Mouse (Mus musculus) hindbrain, embryonic 16.5 days (tissue): ENCODE results near the gene Rptor. TPM values are rescaled to one million over a fixed set of nuclear protein-coding genes. Genes with fewer than 3 reads are reported as not detected.

ENCODE experiments used
- ATAC-seq: fragments of 200-750 bp; cut with Nextera tagmentation; 2 replicates; pipeline ENCODE4 v1.8.0; 2017; ENCODE audit warnings: moderate TSS enrichment, moderate library complexity
- H3K27ac ChIP-seq: fragments of 300-500 bp; sonication (generic); 2 replicates; pipeline ENCODE4 v1.5.1; 2014; ENCODE audit warnings: low read depth, mild to moderate bottlenecking, control low read depth, low read length, moderate library complexity
- H3K27me3 ChIP-seq: fragments of 300-500 bp; sonication (generic); replicated peaks from 2 replicates; pipeline ENCODE4 v1.6.1; 2014; ENCODE audit warnings: low read length; ENCODE audit not compliant: control insufficient read depth, insufficient read depth
- H3K36me3 ChIP-seq: fragments of 300-500 bp; sonication (generic); 2 replicates; pipeline ENCODE4 v1.6.1; 2014; ENCODE audit warnings: mild to moderate bottlenecking, low read length, moderate library complexity, mixed read lengths; ENCODE audit not compliant: control insufficient read depth, insufficient read depth
- H3K4me1 ChIP-seq: fragments of 300-500 bp; sonication (generic); 2 replicates; pipeline ENCODE4 v1.6.1; 2014; ENCODE audit warnings: low read depth, low read length; ENCODE audit not compliant: control insufficient read depth, insufficient read depth
- H3K4me2 ChIP-seq: fragments of 300-500 bp; sonication (generic); 2 replicates; pipeline ENCODE4 v1.6.1; 2014; ENCODE audit warnings: mild to moderate bottlenecking, low read length, control low read depth, moderate library complexity
- H3K4me3 ChIP-seq: fragments of 300-500 bp; sonication (generic); 2 replicates; pipeline ENCODE4 v1.5.1; 2014; ENCODE audit warnings: mild to moderate bottlenecking, low read length, control low read depth, moderate library complexity
- H3K9ac ChIP-seq: fragments of 300-500 bp; sonication (generic); 2 replicates; pipeline ENCODE4 v1.6.1; 2014; ENCODE audit warnings: low read depth, mild to moderate bottlenecking, control low read depth, low read length, moderate library complexity
- H3K9me3 ChIP-seq: fragments of 300-500 bp; sonication (generic); 2 replicates; pipeline ENCODE4 v1.6.1; 2014; ENCODE audit warnings: mild to moderate bottlenecking, low read length, moderate library complexity; ENCODE audit not compliant: control insufficient read depth
- WGBS: fragments of 180-500 bp; shearing (Covaris S2); extraction: QIAGEN DNeasy Blood & Tissue Kit; methylation state at CpG from one replicate; pipeline ENCODE4 v1.1.7; 2014; 5-methylcytosine and 5-hydroxymethylcytosine counted together
- polyA plus RNA-seq: library from polyadenylated mRNA; unstranded; fragments of >200 nt; fragmentation: Nextera tagmentation; extraction: Ambion mirVana; gene quantifications from 2 replicates; pipeline ENCODE4 v1.2.1, GENCODE M21; 2015

Gene Rptor
- polyA plus RNA-seq, 1 experiment from 2014 or later, result 8.5 TPM

DNA sequence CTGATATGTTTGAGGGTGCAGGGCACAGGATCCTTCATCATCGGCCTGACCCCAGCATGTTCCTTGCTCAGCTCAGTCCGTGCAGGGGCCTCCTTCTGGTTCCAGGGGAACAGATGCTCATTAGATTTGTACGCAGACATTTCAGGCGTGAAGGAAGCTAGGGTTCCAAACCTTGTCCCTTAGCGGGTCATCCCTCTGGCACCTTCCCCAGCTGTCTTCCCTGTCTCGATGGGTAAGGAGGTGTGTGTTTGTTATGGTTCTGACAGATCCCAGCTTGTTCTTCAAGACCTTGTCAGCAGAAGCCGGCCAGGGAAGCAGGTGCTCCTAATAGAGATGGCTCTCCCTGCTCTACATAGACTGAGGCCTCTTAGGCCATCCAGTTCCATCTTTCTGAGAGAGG is 37.7 kb upstream of the Rptor start:
- no peak overlapping the region for H3K9ac ChIP-seq
- 0 out of 2 replicates have a peak overlapping the region, but pooled peaks have one; percentile 24 for H3K27ac ChIP-seq
- H3K9me3 ChIP-seq, result no peaks in the 10 kb centered on the region
- no peaks in the 10 kb centered on the region for H3K36me3 ChIP-seq
- no peak overlapping the region for H3K4me3 ChIP-seq
- H3K27me3 ChIP-seq, result no peaks in the 10 kb centered on the region; the same call in 1 of the 2 replicates
- H3K4me1 ChIP-seq, result 0 out of 2 replicates have a peak, but pooled peaks cover 5% of the 10 kb centered on the region
- no peak for ATAC-seq
- 44% methylated on average over 7 of the region's 7 CpGs for WGBS
- no peak overlapping the region for H3K4me2 ChIP-seq

DNA sequence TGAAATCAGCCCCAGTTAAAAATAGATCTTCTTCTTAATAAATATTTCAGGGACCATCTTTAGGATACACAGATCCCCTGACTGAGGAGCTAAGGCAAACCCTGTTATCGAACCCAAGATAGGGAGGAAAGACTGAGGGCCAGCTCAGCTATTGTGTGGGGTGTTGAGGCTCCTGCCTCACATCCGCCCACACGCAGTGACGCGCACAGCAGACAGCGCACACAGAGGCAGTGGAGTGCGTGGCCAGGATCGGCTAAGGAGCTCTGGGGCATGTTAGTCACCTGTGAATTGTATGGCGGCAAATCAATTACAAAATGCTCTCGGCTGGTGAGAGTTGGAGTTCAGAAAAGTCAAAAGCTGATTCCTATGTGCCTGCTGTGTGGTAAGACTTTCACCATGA is 37.0 kb upstream of the Rptor start:
- 0 out of 2 replicates have a peak, but pooled peaks cover 5% of the 10 kb centered on the region for H3K4me1 ChIP-seq
- H3K27ac ChIP-seq, result no peak overlapping the region
- 0 out of 2 replicates have a peak, but pooled peaks have one; percentile 58 for ATAC-seq
- H3K9me3 ChIP-seq, result no peaks in the 10 kb centered on the region
- H3K27me3 ChIP-seq, result no peaks in the 10 kb centered on the region; the same call in 1 of the 2 replicates
- peak overlapping the region; percentile 26; the same call in 1 of the 2 replicates for H3K4me2 ChIP-seq
- H3K4me3 ChIP-seq, result no peak overlapping the region
- H3K9ac ChIP-seq, result no peak overlapping the region; the same call in 1 of the 2 replicates
- WGBS, result 28% methylated on average over 10 of the region's 10 CpGs
- no peaks in the 10 kb centered on the region for H3K36me3 ChIP-seq

DNA sequence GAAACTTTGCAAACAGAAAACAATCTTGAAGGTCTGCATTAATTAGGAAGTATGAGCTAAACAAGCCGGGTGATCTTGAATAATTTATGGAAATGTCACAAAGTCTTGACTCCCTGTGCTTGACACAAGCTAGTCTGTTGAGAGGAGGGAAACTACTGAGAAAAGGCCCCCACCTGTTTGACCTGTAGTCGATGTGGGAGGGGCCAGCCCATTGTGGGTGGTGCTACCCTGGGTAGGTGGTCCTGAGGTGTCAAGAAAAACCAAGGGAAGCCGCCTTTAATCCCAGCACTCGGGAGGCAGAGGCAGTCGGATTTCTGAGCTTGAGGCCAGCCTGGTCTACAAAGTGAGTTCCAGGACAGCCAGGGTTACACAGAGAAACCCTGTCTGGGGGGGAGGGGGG is 36.5 kb upstream of the Rptor start:
- 0 out of 2 replicates have a peak, but pooled peaks cover 5% of the 10 kb centered on the region for H3K4me1 ChIP-seq
- H3K4me2 ChIP-seq, result no peak overlapping the region
- no peaks in the 10 kb centered on the region for H3K9me3 ChIP-seq
- 65% methylated on average over 5 of the region's 5 CpGs for WGBS
- ATAC-seq, result no peak
- no peak overlapping the region for H3K4me3 ChIP-seq
- no peaks in the 10 kb centered on the region; the same call in 1 of the 2 replicates for H3K27me3 ChIP-seq
- H3K36me3 ChIP-seq, result no peaks in the 10 kb centered on the region
- no peak overlapping the region for H3K9ac ChIP-seq
- no peak overlapping the region for H3K27ac ChIP-seq

GRCm38 (mm10) chr11:119572316-119573010 is 30.2 kb upstream of the Rptor start:
- 40% methylated on average over 15 of the region's 15 CpGs for WGBS
- Histone ChIP-seq H3K4me1 (peaks cover 7% of the 10 kb centered on the region; the same call in 1 of the 2 replicates), H3K9ac (peak overlapping the region; percentile 20; the same call in 1 of the 2 replicates), H3K9me3 (no peaks in the 10 kb centered on the region), H3K27me3 (no peaks in the 10 kb centered on the region), H3K36me3 (no peaks in the 10 kb centered on the region), H3K4me3 (no peak overlapping the region), H3K4me2 (no peak overlapping the region), H3K27ac (no peak overlapping the region)
- ATAC-seq, result no peak

DNA sequence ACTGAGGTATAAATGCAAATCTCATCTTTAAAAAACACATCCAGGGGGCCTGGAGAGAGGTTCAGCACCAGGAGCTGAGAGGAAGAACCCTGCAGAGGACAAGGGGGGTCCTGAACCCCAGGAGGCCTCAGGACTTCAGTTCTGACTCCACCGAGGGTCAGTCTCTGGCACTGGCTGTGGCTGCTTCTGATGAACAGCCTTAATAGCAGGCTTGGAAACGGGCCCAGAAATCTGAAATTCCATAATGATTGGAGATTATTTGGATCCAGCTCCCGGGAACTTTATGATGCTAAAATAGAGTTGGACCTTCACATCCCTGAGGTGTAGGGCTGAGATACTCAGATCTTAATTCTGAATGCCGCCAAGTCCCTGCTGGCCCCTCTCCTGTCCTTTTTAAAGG is 25.9 kb upstream of the Rptor start:
- H3K4me1 ChIP-seq, result peaks cover 7% of the 10 kb centered on the region; the same call in 1 of the 2 replicates
- no peak overlapping the region for H3K9ac ChIP-seq
- no peaks in the 10 kb centered on the region for H3K36me3 ChIP-seq
- no peaks in the 10 kb centered on the region for H3K27me3 ChIP-seq
- 6% methylated on average over 4 of the region's 4 CpGs for WGBS
- H3K4me2 ChIP-seq, result no peak overlapping the region
- no peak for ATAC-seq
- H3K4me3 ChIP-seq, result no peak overlapping the region
- H3K9me3 ChIP-seq, result no peaks in the 10 kb centered on the region
- H3K27ac ChIP-seq, result no peak overlapping the region; the same call in 1 of the 2 replicates

DNA sequence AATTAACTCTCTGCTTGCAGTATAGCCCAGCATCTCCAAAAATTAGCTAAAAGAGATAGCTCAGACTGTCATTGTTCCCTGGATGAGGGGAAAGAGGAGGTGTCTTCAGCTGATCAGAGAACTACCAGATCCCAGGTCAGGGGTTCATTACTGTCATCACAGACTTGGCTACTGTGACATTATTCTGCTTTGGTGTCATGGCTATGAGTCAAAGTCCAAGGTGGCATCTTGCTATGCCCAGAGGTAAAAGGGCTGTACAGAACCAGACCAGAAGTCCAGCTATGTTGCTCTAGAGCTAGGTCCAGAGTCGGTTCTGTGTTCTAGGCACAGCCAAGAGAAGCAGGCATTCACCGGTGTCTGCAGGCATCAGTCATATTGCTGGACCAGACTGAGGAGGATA is 25.0 kb upstream of the Rptor start:
- ATAC-seq, result no peak
- Histone ChIP-seq H3K4me2 (no peak overlapping the region), H3K27ac (no peak overlapping the region), H3K4me1 (peaks cover 7% of the 10 kb centered on the region; the same call in 1 of the 2 replicates), H3K4me3 (no peak overlapping the region), H3K36me3 (no peaks in the 10 kb centered on the region), H3K9me3 (no peaks in the 10 kb centered on the region), H3K27me3 (no peaks in the 10 kb centered on the region), H3K9ac (no peak overlapping the region)
- WGBS, result 87% methylated on average over 2 of the region's 2 CpGs

DNA sequence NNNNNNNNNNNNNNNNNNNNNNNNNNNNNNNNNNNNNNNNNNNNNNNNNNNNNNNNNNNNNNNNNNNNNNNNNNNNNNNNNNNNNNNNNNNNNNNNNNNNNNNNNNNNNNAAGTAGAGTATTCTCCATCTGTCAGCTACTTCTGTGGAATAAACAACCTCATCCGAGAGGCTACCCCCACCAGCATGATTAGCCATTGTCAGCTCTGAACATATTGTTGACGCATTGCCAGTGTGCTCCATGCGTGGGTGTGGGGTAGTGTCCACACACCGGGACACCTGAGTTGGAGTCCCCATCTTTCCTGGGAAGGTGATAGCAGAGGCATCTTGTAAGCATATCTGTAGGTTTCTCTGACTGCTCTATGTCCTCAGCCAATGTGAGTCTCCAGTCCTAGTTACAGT is 16.2 kb upstream of the Rptor start:
- no peaks in the 10 kb centered on the region for H3K4me1 ChIP-seq
- no peak for ATAC-seq
- H3K36me3 ChIP-seq, result no peaks in the 10 kb centered on the region
- no peaks in the 10 kb centered on the region for H3K9me3 ChIP-seq
- no peak overlapping the region for H3K4me2 ChIP-seq
- H3K4me3 ChIP-seq, result no peak overlapping the region
- 79% methylated on average over 4 of the region's 4 CpGs for whole genome bisulfite sequencing
- H3K27ac ChIP-seq, result no peak overlapping the region
- H3K27me3 ChIP-seq, result no peaks in the 10 kb centered on the region
- H3K9ac ChIP-seq, result no peak overlapping the region

DNA sequence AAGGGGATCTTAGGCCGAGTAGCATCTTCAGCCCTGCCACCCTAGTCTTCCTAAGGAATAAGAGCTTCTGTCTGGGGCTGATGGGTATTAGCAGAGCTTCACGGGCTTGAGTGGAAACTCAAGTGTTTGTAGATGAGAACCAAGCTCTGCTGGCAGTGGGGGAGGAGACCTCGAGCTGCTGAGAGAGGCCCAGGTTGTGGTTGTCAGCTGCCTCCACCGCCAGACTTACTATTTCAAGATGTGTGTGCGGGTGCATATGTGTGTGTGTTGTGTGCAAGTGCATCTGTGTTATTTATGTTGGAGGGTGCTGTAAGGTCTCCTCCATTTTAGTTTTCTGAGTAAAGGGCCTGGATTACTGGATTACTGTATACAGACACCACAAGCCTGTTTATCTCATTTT is 15.6 kb upstream of the Rptor start:
- Histone ChIP-seq H3K9me3 (no peaks in the 10 kb centered on the region), H3K9ac (no peak overlapping the region), H3K4me2 (no peak overlapping the region), H3K4me1 (no peaks in the 10 kb centered on the region), H3K36me3 (no peaks in the 10 kb centered on the region), H3K27ac (no peak overlapping the region), H3K27me3 (no peaks in the 10 kb centered on the region), H3K4me3 (no peak overlapping the region)
- WGBS, result 82% methylated on average over 5 of the region's 5 CpGs
- ATAC-seq, result no peak

DNA sequence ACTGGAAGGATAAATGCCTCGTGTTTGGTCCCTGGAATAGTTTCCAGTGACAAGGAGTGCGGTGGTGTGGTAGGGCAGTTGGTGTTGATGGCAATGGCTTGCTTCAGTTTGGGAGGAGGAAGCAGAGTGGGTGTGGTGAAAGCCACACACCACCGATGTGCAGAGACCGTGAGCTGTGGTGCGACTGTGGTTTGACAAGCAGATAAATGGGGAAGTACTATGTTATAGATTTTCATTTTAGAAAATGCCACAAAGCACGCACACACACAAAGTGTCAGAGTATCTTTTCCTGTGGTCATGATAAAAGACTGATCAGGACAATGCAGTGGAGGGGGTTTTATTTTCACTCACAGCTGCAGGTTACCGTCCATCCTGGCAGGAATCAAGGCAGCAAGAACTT is 13.5 kb upstream of the Rptor start:
- no peak for ATAC-seq
- Histone ChIP-seq H3K4me3 (no peak overlapping the region), H3K27ac (no peak overlapping the region), H3K4me1 (peaks cover 3% of the 10 kb centered on the region; the same call in 1 of the 2 replicates), H3K9ac (no peak overlapping the region), H3K27me3 (no peaks in the 10 kb centered on the region), H3K4me2 (no peak overlapping the region), H3K9me3 (no peaks in the 10 kb centered on the region), H3K36me3 (no peaks in the 10 kb centered on the region)
- 83% methylated on average over 7 of the region's 7 CpGs for WGBS
